Mouse (Mus musculus): ENCODE measurements at regions not wholly inside any gene's neighbourhood (a gene's known extent, or its start where the extent isn't known, plus 50 kb on each side); places are given as distances from the start of the nearest gene placed in this dataset.

- DNase-seq, result no peak
Observed at GRCm38 (mm10) chrX:164878336-164878735, 101.8 kb downstream of the Mospd2 start.

GRCm38 (mm10) chrX:164840393-164840792 lies 139.8 kb downstream of the Mospd2 start:
- DNase-seq, result no peak

- DNase-seq, result no peak
Observed at GRCm38 (mm10) chrX:164820906-164821305, 159.3 kb downstream of the Mospd2 start.

GRCm38 (mm10) chrX:164787293-164787692 lies 192.9 kb downstream of the Mospd2 start:
- no peak for DNase-seq

GRCm38 (mm10) chrX:164764919-164765318 lies 215.3 kb downstream of the Mospd2 start:
- no peak for DNase-seq

GRCm38 (mm10) chrX:164763764-164764445 lies 216.3 kb downstream of the Mospd2 start:
- peak; percentile 13 for DNase-seq

- no peak for DNase-seq
Observed at GRCm38 (mm10) chrX:164745552-164746217, 234.5 kb downstream of the Mospd2 start.
